In genomic region chr19:53557267-53557936, GRCm38 (mm10) we compare ENCODE assay signal across 7 mouse cellular contexts. TPM values are rescaled to one million over a fixed set of nuclear protein-coding genes. Genes with fewer than 3 reads are reported as not detected.
DNase-seq lines count a peak whose midpoint lies in the region; ATAC-seq and TF ChIP-seq lines count a peak whose summit lies in the region.

No protein-coding gene starts in this region.

- H3K9me3 ChIP-seq in ES-Bruce4 (replicated peaks; ENCODE audit: control insufficient read depth, insufficient read depth, low read length, poor library complexity, severe bottlenecking) = no peaks in the 10 kb centered on the region
- no peaks in the 10 kb centered on the region for H3K9me3 ChIP-seq in hindbrain, embryonic 11.5 days (ENCODE audit: control insufficient read depth, low read length)
- H3K9me3 ChIP-seq in liver, embryonic 11.5 days (ENCODE audit: control insufficient read depth, low read length) = no peaks in the 10 kb centered on the region

- H3K36me3 ChIP-seq in ES-Bruce4 (ENCODE audit: control insufficient read depth, insufficient read depth, low read length, poor library complexity, severe bottlenecking) = no peaks in the 10 kb centered on the region
- H3K36me3 ChIP-seq in hindbrain, embryonic 11.5 days (ENCODE audit: control insufficient read depth, insufficient read depth, low read length) = no peaks in the 10 kb centered on the region
- no peaks in the 10 kb centered on the region for H3K36me3 ChIP-seq in liver, embryonic 11.5 days (ENCODE audit: control insufficient read depth, insufficient read depth, low read length)
- no peaks in the 10 kb centered on the region for H3K36me3 ChIP-seq in thymus, adult 2 months (ENCODE audit: control insufficient read depth, insufficient read depth, low read length)

- peak overlapping the region; percentile 55 for H3K9ac ChIP-seq in ES-Bruce4 (ENCODE audit: low read depth, poor library complexity, severe bottlenecking)
- no peak overlapping the region for H3K9ac ChIP-seq in hindbrain, embryonic 11.5 days (ENCODE audit: low read depth, low read length)
- H3K9ac ChIP-seq in liver, embryonic 11.5 days (ENCODE audit: low read depth, low read length) = no peak overlapping the region

- no peak for TF ChIP-seq POLR2A in ES-Bruce4 (IDR thresholded peaks at IDR 0.05; ENCODE audit: insufficient read depth, low read length)
- TF ChIP-seq POLR2A in thymus, adult 2 months (IDR thresholded peaks at IDR 0.05; ENCODE audit: control insufficient read depth, extremely low read depth, insufficient read depth, low read length, poor library complexity) = no peak

- TF ChIP-seq CTCF in ES-Bruce4 (IDR thresholded peaks at IDR 0.05; ENCODE audit: low read depth, low read length) = no peak
- TF ChIP-seq CTCF in thymus, adult 2 months (IDR thresholded peaks at IDR 0.05; ENCODE audit: borderline replicate concordance, control insufficient read depth, extremely low read depth, insufficient read depth, low read length, poor library complexity) = no peak

- peaks cover 12% of the 10 kb centered on the region for H3K4me1 ChIP-seq in ES-Bruce4 (ENCODE audit: control insufficient read depth, insufficient read depth, low read length)
- no peaks in the 10 kb centered on the region for H3K4me1 ChIP-seq in hindbrain, embryonic 11.5 days (replicated peaks; ENCODE audit: control insufficient read depth, insufficient read depth, low read length)
- peaks cover 28% of the 10 kb centered on the region for H3K4me1 ChIP-seq in liver, embryonic 11.5 days (replicated peaks; ENCODE audit: control insufficient read depth, insufficient read depth, low read length)
- H3K4me1 ChIP-seq in thymus, adult 2 months (replicated peaks; ENCODE audit: control insufficient read depth, insufficient read depth, low read length) = peaks cover 21% of the 10 kb centered on the region

- H3K27ac ChIP-seq in ES-Bruce4 (ENCODE audit: insufficient read depth, low read length) = peak overlapping the region; percentile 5
- H3K27ac ChIP-seq in hindbrain, embryonic 11.5 days (ENCODE audit: low read depth, low read length) = no peak overlapping the region
- no peak overlapping the region for H3K27ac ChIP-seq in liver, embryonic 11.5 days (ENCODE audit: low read depth, low read length)
- no peak overlapping the region for H3K27ac ChIP-seq in thymus, adult 2 months (ENCODE audit: control insufficient read depth, insufficient read depth, low read length)

- peak overlapping the region; percentile 45 for H3K4me3 ChIP-seq in ES-Bruce4 (ENCODE audit: low read depth, low read length)
- no peak overlapping the region for H3K4me3 ChIP-seq in hindbrain, embryonic 11.5 days (ENCODE audit: low read depth, low read length)
- H3K4me3 ChIP-seq in liver, embryonic 11.5 days (ENCODE audit: low read depth, low read length) = no peak overlapping the region
- no peak overlapping the region for H3K4me3 ChIP-seq in thymus, adult 2 months (ENCODE audit: control insufficient read depth, insufficient read depth, low read length)

- no peaks in the 10 kb centered on the region for H3K27me3 ChIP-seq in ES-Bruce4 (ENCODE audit: control insufficient read depth, insufficient read depth, low read length, poor library complexity, severe bottlenecking)
- H3K27me3 ChIP-seq in hindbrain, embryonic 11.5 days (ENCODE audit: control insufficient read depth, insufficient read depth, low read length) = no peaks in the 10 kb centered on the region
- H3K27me3 ChIP-seq in liver, embryonic 11.5 days (replicated peaks; ENCODE audit: control insufficient read depth, insufficient read depth, low read length) = no peaks in the 10 kb centered on the region
- H3K27me3 ChIP-seq in thymus, adult 2 months (ENCODE audit: control insufficient read depth, insufficient read depth, low read length) = no peaks in the 10 kb centered on the region

- DNase-seq in T-cell, adult 2 months (ENCODE audit: low spot score) = peak; percentile 53
- no peak for DNase-seq in hindbrain, embryonic 11.5 days (ENCODE audit: low spot score)
- no peak for DNase-seq in liver, embryonic 11.5 days (ENCODE audit: low spot score)
- DNase-seq in thymus, adult 2 months = peak; percentile 69
- no peak for DNase-seq in cerebellum, adult 8-10 months
- DNase-seq in cerebellum, adult 11 months = no peak

- 0 out of 2 replicates have a peak, but pooled peaks have one; percentile 48 for TF ChIP-seq EP300 in ES-Bruce4 (IDR thresholded peaks at IDR 0.05; ENCODE audit: insufficient read depth, low read depth, low read length)

- no peak for ATAC-seq in hindbrain, embryonic 11.5 days (ENCODE audit: low FRiP score)
- ATAC-seq in liver, embryonic 11.5 days (replicated peaks; ENCODE audit: low FRiP score) = no peak

- peak overlapping the region; percentile 17; the same call in 1 of the 2 replicates for H3K4me2 ChIP-seq in hindbrain, embryonic 11.5 days (replicated peaks; ENCODE audit: low read depth, low read length)
- peak overlapping the region; percentile 40 for H3K4me2 ChIP-seq in liver, embryonic 11.5 days

- 29% methylated on average over 20 of the region's 20 CpGs for whole genome bisulfite sequencing in hindbrain, embryonic 11.5 days
- WGBS in liver, embryonic 11.5 days = 36% methylated on average over 20 of the region's 20 CpGs
- 34% methylated on average over 20 of the region's 20 CpGs for WGBS in thymus, adult 2 months

RNA-seq across cellular contexts. Expression of gene Dusp5, which starts 28.5 kb away (rescaled TPM):
- 15.1 and 15.2 TPM in 2 replicates for polyA plus RNA-seq in ES-Bruce4 (2011; ENCODE audit: insufficient read depth, insufficient read length, low read depth, missing spikeins)
- 2.3 and 2.7 TPM in 2 replicates for polyA plus RNA-seq in hindbrain, embryonic 11.5 days (2014; fragmentation: Nextera tagmentation; extraction: Ambion mirVana)
- polyA plus RNA-seq in liver, embryonic 11.5 days (2014; fragmentation: Nextera tagmentation; extraction: Ambion mirVana) = 6.7 TPM in 2 replicates
- polyA plus RNA-seq in thymus, adult 2 months (2012; rRNA removed) = 46.7 and 57.6 TPM in 2 replicates

RNA-seq across cellular contexts. Expression of gene Nutf2-ps1, which starts 31.5 kb away (rescaled TPM):
- polyA plus RNA-seq in ES-Bruce4 (2011; ENCODE audit: insufficient read depth, insufficient read length, low read depth, missing spikeins) = 418 and 422 TPM in 2 replicates
- 484 and 510 TPM in 2 replicates for polyA plus RNA-seq in hindbrain, embryonic 11.5 days (2014; fragmentation: Nextera tagmentation; extraction: Ambion mirVana)
- 400 and 410 TPM in 2 replicates for polyA plus RNA-seq in liver, embryonic 11.5 days (2014; fragmentation: Nextera tagmentation; extraction: Ambion mirVana)
- 171 and 197 TPM in 2 replicates for polyA plus RNA-seq in thymus, adult 2 months (2012; rRNA removed)

RNA-seq across cellular contexts. Expression of gene Smc3, which starts 42.8 kb away (rescaled TPM):
- polyA plus RNA-seq in ES-Bruce4 (2011; ENCODE audit: insufficient read depth, insufficient read length, low read depth, missing spikeins) = 171 and 182 TPM in 2 replicates
- polyA plus RNA-seq in hindbrain, embryonic 11.5 days (2014; fragmentation: Nextera tagmentation; extraction: Ambion mirVana) = 91.1 and 95.3 TPM in 2 replicates
- 80.6 and 82.5 TPM in 2 replicates for polyA plus RNA-seq in liver, embryonic 11.5 days (2014; fragmentation: Nextera tagmentation; extraction: Ambion mirVana)
- polyA plus RNA-seq in thymus, adult 2 months (2012; rRNA removed) = 8.7 and 9.0 TPM in 2 replicates

Comparison
In these comparisons a context has a peak if more than half of its experiments do, and no peak if none do; other contexts are left out.
1. DNase-seq: peak in T-cell, adult 2 months (single experiment) and thymus, adult 2 months (single experiment); none in hindbrain, embryonic 11.5 days (single experiment), liver, embryonic 11.5 days (single experiment), cerebellum, adult 8-10 months (single experiment) and cerebellum, adult 11 months (single experiment).